Mouse (Mus musculus) kidney, adult 2 months (tissue): ENCODE measurements around the gene Creb5.

Source experiments
- CTCF ChIP-seq: fragments of 200-500 bp; conservative IDR thresholded peaks from 2 replicates; pipeline ENCODE4 v1.5.1; 2011; ENCODE audit warnings: low read depth, mild to moderate bottlenecking, control low read depth, low read length, moderate library complexity, mixed read lengths; ENCODE audit not compliant: insufficient read depth, insufficient read length
- POLR2A ChIP-seq: fragments of 200-500 bp; IDR thresholded peaks from one replicate; pipeline ENCODE4 v1.6.1; 2011; ENCODE audit warnings: low read depth, low read length, control low read depth

DNA sequence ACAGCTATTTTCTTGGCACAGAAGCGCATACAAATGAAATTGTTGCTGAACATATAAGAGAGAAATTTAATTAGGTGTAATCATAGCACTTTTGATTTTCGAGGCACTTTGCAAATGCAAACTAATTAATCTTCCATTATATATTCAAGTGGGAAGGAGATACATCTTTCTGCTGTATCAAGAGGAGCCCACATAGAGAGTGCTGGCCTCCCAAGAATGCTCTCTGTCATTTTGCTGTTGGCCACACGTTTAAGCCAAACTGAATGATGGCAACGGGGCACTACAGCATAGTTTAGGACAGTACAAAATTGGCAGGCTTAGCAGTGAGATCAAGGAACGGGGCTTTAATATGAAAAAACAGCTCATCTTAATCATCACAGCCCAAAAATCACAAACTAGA lies 356.4 kb downstream of the Creb5 start:
- TF ChIP-seq CTCF (no peak), POLR2A (no peak)
